Mouse (Mus musculus) limb, embryonic 11.5 days (tissue): ENCODE data around the gene Shld2. TPM values are rescaled to one million over a fixed set of nuclear protein-coding genes. Genes with fewer than 3 reads are reported as not detected.
A peak's percentile ranks its signal among the peaks of the same experiment; 100 is the strongest.

ENCODE experiments used
- ATAC-seq: fragments of 200-750 bp; cut with Nextera tagmentation; 2 replicates; pipeline ENCODE4 v1.8.0; 2017; ENCODE audit warnings: low read depth; ENCODE audit not compliant: insufficient number of reproducible peaks, low FRiP score, low TSS enrichment
- DNase-seq: peaks from one replicate; pipeline ENCODE4 v3.0.0-alpha.2; 2015; ENCODE audit warnings: low spot score
- H3K27ac ChIP-seq: fragments of 300-500 bp; sonication (generic); replicated peaks from 2 replicates; pipeline ENCODE4 v1.5.1; 2014; ENCODE audit warnings: low read depth, mild to moderate bottlenecking, low read length
- H3K27me3 ChIP-seq: fragments of 300-500 bp; sonication (generic); 2 replicates; pipeline ENCODE4 v1.6.1; 2014; ENCODE audit warnings: mild to moderate bottlenecking, low read length, mixed read lengths; ENCODE audit not compliant: control insufficient read depth, insufficient read depth
- H3K36me3 ChIP-seq: fragments of 300-500 bp; sonication (generic); 2 replicates; pipeline ENCODE4 v1.6.1; 2014; ENCODE audit warnings: mild to moderate bottlenecking, low read length, moderate library complexity, mixed read lengths; ENCODE audit not compliant: control insufficient read depth, insufficient read depth
- H3K4me1 ChIP-seq: fragments of 300-500 bp; sonication (generic); 2 replicates; pipeline ENCODE4 v1.6.1; 2014; ENCODE audit warnings: low read length, mixed read lengths; ENCODE audit not compliant: control insufficient read depth, insufficient read depth
- H3K4me2 ChIP-seq: fragments of 300-500 bp; sonication (generic); 2 replicates; pipeline ENCODE4 v1.6.1; 2014; ENCODE audit warnings: low read depth, mild to moderate bottlenecking, moderate library complexity; ENCODE audit not compliant: severe bottlenecking
- H3K4me3 ChIP-seq: fragments of 300-500 bp; sonication (generic); 2 replicates; pipeline ENCODE4 v1.5.1; 2014; ENCODE audit warnings: low read depth, low read length
- H3K9ac ChIP-seq: fragments of 300-500 bp; sonication (generic); 2 replicates; pipeline ENCODE4 v1.6.1; 2014; ENCODE audit warnings: mild to moderate bottlenecking, low read length
- H3K9me3 ChIP-seq: fragments of 300-500 bp; sonication (generic); 2 replicates; pipeline ENCODE4 v1.6.1; 2016; ENCODE audit warnings: low read length; ENCODE audit not compliant: control insufficient read depth
- WGBS: fragments of 180-500 bp; shearing (Covaris S2); extraction: QIAGEN DNeasy Blood & Tissue Kit; methylation state at CpG from one replicate; pipeline ENCODE4 v1.1.7; 2014; 5-methylcytosine and 5-hydroxymethylcytosine counted together
- polyA plus RNA-seq: library from polyadenylated mRNA; unstranded; fragments of >200 nt; fragmentation: Nextera tagmentation; extraction: Ambion mirVana; gene quantifications from 2 replicates; pipeline ENCODE4 v1.2.1, GENCODE M21; 2014

Shld2 gene
- polyA plus RNA-seq, 1 experiment from 2014 or later = 12.7 TPM

GRCm38 (mm10) chr14:34219786-34220198 lies 90.5 kb downstream of the Shld2 start:
- 3% methylated on average over 28 of the region's 29 CpGs for WGBS
- peak overlapping the region; percentile 65 for H3K4me2 ChIP-seq
- H3K4me1 ChIP-seq = no peaks in the 10 kb centered on the region
- peak; percentile 34 for DNase-seq
- no peaks in the 10 kb centered on the region for H3K9me3 ChIP-seq
- H3K27ac ChIP-seq = no peak overlapping the region
- H3K9ac ChIP-seq = peak overlapping the region; percentile 30; the same call in 1 of the 2 replicates
- H3K27me3 ChIP-seq = peaks cover 22% of the 10 kb centered on the region
- no peaks in the 10 kb centered on the region for H3K36me3 ChIP-seq
- ATAC-seq = 0 out of 2 replicates have a peak, but pooled peaks have one; percentile 26
- H3K4me3 ChIP-seq = peak overlapping the region; percentile 28

DNA sequence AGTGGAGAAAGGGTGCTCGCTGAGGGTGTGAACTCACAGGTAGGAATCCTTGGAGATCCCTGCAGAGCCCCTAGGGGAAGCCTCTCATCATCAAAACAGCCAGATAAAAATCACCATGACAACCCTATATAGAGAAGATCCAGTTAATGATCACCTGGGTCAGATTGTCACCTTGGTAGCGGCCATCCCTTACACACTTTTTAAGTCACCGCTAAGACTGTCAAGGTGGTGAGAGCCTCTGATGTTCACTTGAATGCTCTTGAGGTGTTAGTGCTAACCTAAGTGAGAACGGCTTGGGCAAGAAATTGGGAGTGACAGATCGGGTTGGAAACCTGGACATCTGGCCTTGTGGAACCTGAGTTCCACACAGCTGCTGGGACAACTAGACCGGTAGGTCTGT lies 91.0 kb downstream of the Shld2 start, which contains the start of gene Syt15:
Syt15 (plus strand) TSS at position 301 of the 400 bp plus-strand sequence.
- Histone ChIP-seq H3K36me3 (no peaks in the 10 kb centered on the region), H3K4me2 (peak within 1 kb of the TSS; percentile 65), H3K4me1 (no peaks in the 10 kb centered on the region), H3K9me3 (no peaks in the 10 kb centered on the region), H3K9ac (peak within 1 kb of the TSS; percentile 30; the same call in 1 of the 2 replicates), H3K4me3 (peak within 1 kb of the TSS; percentile 28), H3K27me3 (peaks cover 22% of the 10 kb centered on the region), H3K27ac (no peak within 1 kb of the TSS)
- DNase-seq (no peak), ATAC-seq (no peak)
- 51% methylated on average over 6 of the region's 6 CpGs for WGBS

- H3K36me3 ChIP-seq = no peaks in the 10 kb centered on the region
These were observed 94.7 kb downstream of the Shld2 start for GRCm38 (mm10) chr14:34215451-34216127.

DNA sequence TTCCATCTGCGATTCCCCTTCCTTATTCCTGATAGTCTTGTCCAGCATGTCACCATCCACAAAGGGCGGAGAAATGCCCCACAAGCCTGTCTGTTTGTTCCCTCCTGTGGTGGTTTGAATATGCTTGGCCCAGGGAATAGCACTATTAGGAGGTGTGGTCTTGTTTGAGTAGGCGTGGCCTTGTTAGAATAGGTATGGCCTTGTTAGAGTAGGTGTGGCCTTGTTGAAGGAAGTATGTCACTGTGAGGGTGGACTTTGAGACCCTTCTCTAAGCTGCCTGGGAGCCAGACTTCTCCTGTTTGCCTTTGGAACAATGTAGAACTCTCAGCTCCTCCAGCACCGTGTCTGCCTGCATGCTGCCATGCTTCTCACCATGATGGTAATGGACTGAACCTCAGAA lies 100.4 kb downstream of the Shld2 start:
- H3K4me3 ChIP-seq = no peak overlapping the region
- ATAC-seq (no peak), DNase-seq (no peak)
- no peaks in the 10 kb centered on the region for H3K9me3 ChIP-seq
- no peak overlapping the region for H3K9ac ChIP-seq
- no peak overlapping the region for H3K27ac ChIP-seq
- 88% methylated on average over 4 of the region's 4 CpGs for WGBS
- H3K4me2 ChIP-seq = no peak overlapping the region
- H3K27me3 ChIP-seq = no peaks in the 10 kb centered on the region
- no peaks in the 10 kb centered on the region; the same call in 1 of the 2 replicates for H3K36me3 ChIP-seq
- no peaks in the 10 kb centered on the region for H3K4me1 ChIP-seq

More at GRCm38 (mm10) chr14:34215451-34216127, 94.7 kb downstream of the Shld2 start:
- Histone ChIP-seq H3K9me3 (no peaks in the 10 kb centered on the region), H3K4me3 (no peak overlapping the region), H3K27me3 (peaks cover 16% of the 10 kb centered on the region), H3K4me2 (no peak overlapping the region), H3K27ac (no peak overlapping the region), H3K9ac (no peak overlapping the region), H3K4me1 (no peaks in the 10 kb centered on the region)
- WGBS = 76% methylated on average over 6 of the region's 6 CpGs
- DNase-seq = no peak
- ATAC-seq = no peak

DNA sequence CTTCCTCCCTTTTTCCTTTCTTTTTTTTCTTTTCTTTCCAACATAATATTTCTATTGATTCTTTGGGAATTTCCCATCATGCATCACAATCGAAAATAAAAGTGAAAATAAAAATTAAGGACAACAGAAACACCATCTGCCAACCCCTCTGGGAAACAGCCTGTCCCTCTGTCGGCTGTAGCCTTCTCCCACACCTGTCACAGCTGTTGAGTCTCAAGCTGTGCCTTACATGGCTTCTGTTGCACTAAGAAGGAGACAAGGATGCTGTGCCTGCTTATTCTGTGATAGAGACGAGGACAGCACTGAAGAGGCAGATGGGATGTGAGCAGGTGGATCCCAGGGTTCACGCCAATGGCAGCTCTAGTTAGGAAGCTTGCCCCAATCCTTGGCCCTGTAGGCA lies 101.2 kb downstream of the Shld2 start:
- no peak overlapping the region for H3K27ac ChIP-seq
- H3K36me3 ChIP-seq = no peaks in the 10 kb centered on the region; the same call in 1 of the 2 replicates
- no peaks in the 10 kb centered on the region for H3K9me3 ChIP-seq
- DNase-seq (no peak), ATAC-seq (no peak)
- no peak overlapping the region for H3K4me2 ChIP-seq
- no peaks in the 10 kb centered on the region for H3K27me3 ChIP-seq
- H3K9ac ChIP-seq = no peak overlapping the region
- H3K4me1 ChIP-seq = no peaks in the 10 kb centered on the region
- WGBS = 60% methylated on average over 4 of the region's 4 CpGs
- H3K4me3 ChIP-seq = no peak overlapping the region

DNA sequence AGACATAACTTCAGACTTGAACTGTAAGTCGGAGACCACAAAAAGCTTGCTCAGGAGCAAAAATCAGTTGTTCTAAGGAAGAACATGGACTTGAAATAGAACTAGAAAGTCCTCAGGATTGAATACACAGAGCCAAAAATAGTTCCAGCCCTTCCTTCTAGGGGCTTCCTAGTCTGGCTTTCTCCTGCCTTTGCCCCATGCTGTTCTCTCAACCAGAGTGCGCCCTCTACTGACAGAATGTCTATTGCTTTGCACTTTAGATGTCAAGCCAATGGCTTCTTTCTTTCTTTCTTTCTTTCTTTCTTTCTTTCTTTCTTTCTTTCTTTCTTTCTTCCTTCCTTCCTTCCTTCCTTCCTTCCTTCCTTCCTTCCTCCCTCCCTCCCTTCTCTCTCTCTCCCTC lies 101.6 kb downstream of the Shld2 start:
- no peaks in the 10 kb centered on the region for H3K4me1 ChIP-seq
- H3K9ac ChIP-seq = no peak overlapping the region
- no peaks in the 10 kb centered on the region for H3K9me3 ChIP-seq
- H3K27ac ChIP-seq = no peak overlapping the region
- peak; percentile 46 for DNase-seq
- H3K27me3 ChIP-seq = no peaks in the 10 kb centered on the region
- 49% methylated on average over 2 of the region's 2 CpGs for WGBS
- H3K4me3 ChIP-seq = no peak overlapping the region
- H3K36me3 ChIP-seq = no peaks in the 10 kb centered on the region; the same call in 1 of the 2 replicates
- ATAC-seq = no peak
- H3K4me2 ChIP-seq = no peak overlapping the region

DNA sequence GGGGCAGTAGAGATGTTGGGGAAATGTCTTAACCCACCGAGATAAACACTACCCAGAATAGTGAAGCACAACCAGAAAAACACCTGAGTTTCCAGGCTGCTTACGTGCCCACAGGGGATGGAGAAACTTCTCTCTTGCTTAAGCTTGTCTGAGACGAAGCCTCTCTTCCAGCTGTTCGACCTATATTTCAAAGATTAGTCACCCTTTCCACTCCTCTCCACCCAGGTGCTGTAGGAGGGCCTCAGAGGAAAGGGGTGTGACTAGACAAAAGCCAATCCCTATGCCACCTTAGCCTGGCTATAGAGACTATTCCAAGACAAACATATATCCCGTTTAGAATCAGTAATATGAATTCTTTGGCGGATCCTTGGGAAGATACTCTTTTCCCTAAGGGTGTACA lies 102.3 kb downstream of the Shld2 start:
- Histone ChIP-seq H3K9me3 (no peaks in the 10 kb centered on the region), H3K4me1 (no peaks in the 10 kb centered on the region), H3K27me3 (no peaks in the 10 kb centered on the region), H3K4me3 (no peak overlapping the region), H3K27ac (no peak overlapping the region), H3K36me3 (no peaks in the 10 kb centered on the region; the same call in 1 of the 2 replicates), H3K4me2 (no peak overlapping the region), H3K9ac (no peak overlapping the region)
- DNase-seq (no peak), ATAC-seq (no peak)
- 79% methylated on average over 6 of the region's 6 CpGs for WGBS

DNA sequence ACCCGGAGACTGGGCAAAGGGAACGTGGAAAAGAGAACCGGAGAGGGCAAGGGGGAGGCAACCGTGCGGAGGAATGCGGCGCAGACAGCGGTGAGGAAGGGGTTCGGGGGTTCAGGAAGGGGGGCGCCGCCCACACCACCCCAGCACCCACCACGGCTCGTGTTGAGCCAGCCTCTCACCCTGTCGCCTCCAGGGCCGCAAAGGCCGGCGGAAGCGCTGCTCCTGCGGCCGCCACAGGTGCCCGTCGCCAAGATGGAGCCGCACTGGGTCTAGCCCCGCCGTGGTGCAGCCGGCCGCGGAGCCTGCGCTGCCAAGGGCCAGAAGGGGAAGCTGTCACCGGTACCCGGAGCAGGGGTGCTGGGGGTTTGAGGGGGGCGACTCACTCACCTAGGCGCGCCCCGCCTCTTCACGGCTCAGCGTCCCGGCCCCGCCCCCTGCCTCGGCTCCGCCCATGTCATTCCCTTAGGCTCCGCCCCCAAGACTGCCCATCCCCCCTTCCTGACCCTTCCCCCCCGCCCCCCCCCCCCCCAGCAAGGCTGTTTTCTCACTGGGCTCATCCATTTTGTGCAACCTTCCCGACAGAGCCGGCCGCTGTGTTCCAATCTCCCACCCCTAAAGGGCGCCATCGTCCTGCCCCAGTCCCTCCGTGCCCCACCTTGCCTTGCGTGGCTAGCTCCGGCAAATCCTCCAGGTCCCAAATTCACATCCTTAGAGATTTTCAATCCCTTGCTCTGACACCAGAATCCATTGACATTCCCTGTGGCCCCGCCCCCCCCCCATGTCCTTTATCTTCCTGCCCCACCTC lies 108.9 kb downstream of the Shld2 start, which contains the start of gene Gprin2:
Gprin2 (minus strand) TSS at position 423 of the 805 bp plus-strand sequence.
- Histone ChIP-seq H3K9me3 (no peaks in the 10 kb centered on the region), H3K9ac (peak within 1 kb of the TSS; percentile 56), H3K4me3 (peak within 1 kb of the TSS; percentile 67), H3K27ac (no peak within 1 kb of the TSS), H3K4me2 (peak within 1 kb of the TSS; percentile 89), H3K4me1 (0 out of 2 replicates have a peak, but pooled peaks cover 3% of the 10 kb centered on the region), H3K36me3 (no peaks in the 10 kb centered on the region), H3K27me3 (no peaks in the 10 kb centered on the region)
- DNase-seq = peak; percentile 58
- ATAC-seq = peak; percentile 68
- 3% methylated on average over 41 of the region's 52 CpGs for WGBS
